Mouse (Mus musculus): ENCODE results near the gene Pdgfa. TPM values are rescaled to one million over a fixed set of nuclear protein-coding genes. Genes with fewer than 3 reads are reported as not detected.
A peak's percentile ranks its signal among the peaks of the same experiment; 100 is the strongest.

Pdgfa gene
- polyA plus RNA-seq, 1 experiment = 91.5 TPM

- H3K4me1 ChIP-seq (ENCODE audit: control insufficient read depth, insufficient read depth, low read length) = peaks cover 14% of the 10 kb centered on the region
- no peak overlapping the region for H3K4me3 ChIP-seq (replicated peaks; ENCODE audit: extremely low read depth, low read depth, low read length)
- TF ChIP-seq CTCF (IDR thresholded peaks at IDR 0.05; ENCODE audit: insufficient read depth, low read length) (no peak), POLR2A (IDR thresholded peaks at IDR 0.05; ENCODE audit: borderline replicate concordance, extremely low read depth, low read depth, low read length) (no peak)
- WGBS = 11% methylated on average over 9 of the region's 9 CpGs
- DNase-seq = peak; percentile 69
Observed at GRCm38 (mm10) chr5:138988764-138989163, 8.4 kb downstream of the Pdgfa start.

GRCm38 (mm10) chr5:138987994-138988393, 9.2 kb downstream of the Pdgfa start:
- peak; percentile 55 for DNase-seq
- Histone ChIP-seq H3K4me3 (replicated peaks; ENCODE audit: extremely low read depth, low read depth, low read length) (no peak overlapping the region), H3K4me1 (ENCODE audit: control insufficient read depth, insufficient read depth, low read length) (peaks cover 14% of the 10 kb centered on the region)
- no peak for TF ChIP-seq CTCF (IDR thresholded peaks at IDR 0.05; ENCODE audit: insufficient read depth, low read length)
- no peak for TF ChIP-seq POLR2A (IDR thresholded peaks at IDR 0.05; ENCODE audit: borderline replicate concordance, extremely low read depth, low read depth, low read length)
- WGBS = 66% methylated on average over 10 of the region's 10 CpGs

- WGBS = 86% methylated on average over 9 of the region's 9 CpGs
Observed at GRCm38 (mm10) chr5:138981921-138982320, 15.2 kb downstream of the Pdgfa start.

DNA sequence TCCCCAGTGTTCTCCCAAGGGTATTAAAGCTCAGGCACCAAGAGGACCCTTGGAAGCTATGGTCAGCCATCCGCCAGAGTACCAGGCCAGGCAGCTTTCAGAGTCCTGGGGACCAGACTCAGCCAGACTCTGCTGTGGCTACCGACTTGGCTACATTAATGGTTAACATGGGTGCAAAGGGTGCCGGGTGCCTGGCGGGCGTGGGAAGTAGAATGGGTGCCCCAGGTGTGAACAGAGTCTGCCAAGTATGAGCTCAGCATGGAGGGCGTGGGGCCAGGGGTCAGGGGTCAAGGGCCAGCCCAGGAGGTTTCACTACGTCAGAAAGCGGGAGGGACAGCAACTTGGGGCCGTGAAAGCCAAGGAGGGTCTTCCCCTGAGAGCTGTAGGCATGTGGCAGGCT, 16.6 kb downstream of the Pdgfa start:
- 63% methylated on average over 9 of the region's 9 CpGs for WGBS
- no peak for DNase-seq
- no peak overlapping the region for H3K4me3 ChIP-seq (replicated peaks; ENCODE audit: extremely low read depth, low read depth, low read length)

More at GRCm38 (mm10) chr5:138981921-138982320, 15.2 kb downstream of the Pdgfa start:
- Histone ChIP-seq H3K4me3 (replicated peaks; ENCODE audit: extremely low read depth, low read depth, low read length) (no peak overlapping the region), H3K4me1 (ENCODE audit: control insufficient read depth, insufficient read depth, low read length) (no peaks in the 10 kb centered on the region; the same call in 1 of the 2 replicates)
- no peak for DNase-seq
- TF ChIP-seq CTCF (IDR thresholded peaks at IDR 0.05; ENCODE audit: insufficient read depth, low read length) (no peak), POLR2A (IDR thresholded peaks at IDR 0.05; ENCODE audit: borderline replicate concordance, extremely low read depth, low read depth, low read length) (no peak)

GRCm38 (mm10) chr5:138979840-138980239, 17.3 kb downstream of the Pdgfa start:
- TF ChIP-seq POLR2A (IDR thresholded peaks at IDR 0.05; ENCODE audit: borderline replicate concordance, extremely low read depth, low read depth, low read length) = no peak
- no peak for TF ChIP-seq CTCF (IDR thresholded peaks at IDR 0.05; ENCODE audit: insufficient read depth, low read length)
- 41% methylated on average over 8 of the region's 8 CpGs for WGBS
- H3K4me3 ChIP-seq (replicated peaks; ENCODE audit: extremely low read depth, low read depth, low read length) = no peak overlapping the region
- peak; percentile 26 for DNase-seq
- no peaks in the 10 kb centered on the region; the same call in 1 of the 2 replicates for H3K4me1 ChIP-seq (ENCODE audit: control insufficient read depth, insufficient read depth, low read length)

More for the DNA sequence above, 16.6 kb downstream of the Pdgfa start:
- TF ChIP-seq POLR2A (IDR thresholded peaks at IDR 0.05; ENCODE audit: borderline replicate concordance, extremely low read depth, low read depth, low read length) (no peak), CTCF (IDR thresholded peaks at IDR 0.05; ENCODE audit: insufficient read depth, low read length) (no peak)
- no peaks in the 10 kb centered on the region; the same call in 1 of the 2 replicates for H3K4me1 ChIP-seq (ENCODE audit: control insufficient read depth, insufficient read depth, low read length)

DNA sequence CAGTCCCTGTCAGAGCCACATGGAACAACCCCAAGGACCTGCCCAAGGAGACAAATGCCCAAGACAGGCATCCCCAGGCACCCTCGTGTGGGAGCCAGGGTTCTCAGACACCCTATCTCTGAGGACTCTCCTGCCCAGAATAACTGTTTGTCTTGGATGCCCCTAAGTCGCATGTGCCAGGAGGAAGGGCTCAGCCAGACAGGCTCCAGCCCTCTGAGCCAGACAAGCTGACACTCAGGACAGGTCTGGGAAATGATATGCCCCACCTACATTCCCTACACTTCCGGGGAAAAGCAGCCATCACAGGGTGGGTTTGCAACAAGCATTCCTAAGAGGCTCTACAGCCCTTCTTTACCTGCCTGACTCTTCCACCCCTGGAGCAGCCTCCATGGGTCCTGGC, 19.4 kb downstream of the Pdgfa start:
- Histone ChIP-seq H3K4me1 (ENCODE audit: control insufficient read depth, insufficient read depth, low read length) (no peaks in the 10 kb centered on the region; the same call in 1 of the 2 replicates), H3K4me3 (replicated peaks; ENCODE audit: extremely low read depth, low read depth, low read length) (no peak overlapping the region)
- TF ChIP-seq POLR2A (IDR thresholded peaks at IDR 0.05; ENCODE audit: borderline replicate concordance, extremely low read depth, low read depth, low read length) (no peak), CTCF (IDR thresholded peaks at IDR 0.05; ENCODE audit: insufficient read depth, low read length) (no peak)
- DNase-seq = peak; percentile 42
- 24% methylated on average over 3 of the region's 3 CpGs for WGBS

- 90% methylated on average over 8 of the region's 8 CpGs for WGBS
Observed at GRCm38 (mm10) chr5:138974911-138975485, 22.2 kb downstream of the Pdgfa start.

DNA sequence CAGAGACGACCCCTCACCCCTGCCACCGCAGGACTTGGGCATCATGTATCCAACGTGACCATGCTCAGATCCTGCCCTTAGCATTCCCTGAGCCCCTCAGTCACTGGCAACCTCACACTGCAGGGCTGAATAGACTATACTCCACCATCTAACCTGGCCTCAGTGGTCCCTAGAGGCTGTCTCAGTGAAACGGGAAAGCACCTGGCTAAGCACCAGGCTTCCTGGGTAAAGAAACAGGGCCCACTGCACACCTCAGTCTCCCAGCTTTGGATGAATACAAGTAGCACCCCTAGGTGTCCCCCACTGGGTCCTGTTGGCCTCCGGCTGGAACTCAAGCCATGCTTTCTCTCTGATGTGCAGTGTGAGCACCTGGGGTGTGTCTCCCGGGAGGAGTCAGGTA, 23.7 kb downstream of the Pdgfa start:
- no peak overlapping the region for H3K4me3 ChIP-seq (replicated peaks; ENCODE audit: extremely low read depth, low read depth, low read length)
- DNase-seq = no peak
- TF ChIP-seq CTCF (IDR thresholded peaks at IDR 0.05; ENCODE audit: insufficient read depth, low read length) = no peak
- no peak for TF ChIP-seq POLR2A (IDR thresholded peaks at IDR 0.05; ENCODE audit: borderline replicate concordance, extremely low read depth, low read depth, low read length)
- H3K4me1 ChIP-seq (ENCODE audit: control insufficient read depth, insufficient read depth, low read length) = peaks cover 13% of the 10 kb centered on the region
- WGBS = 74% methylated on average over 6 of the region's 6 CpGs

More at GRCm38 (mm10) chr5:138974911-138975485, 22.2 kb downstream of the Pdgfa start:
- H3K4me1 ChIP-seq (ENCODE audit: control insufficient read depth, insufficient read depth, low read length) = peaks cover 8% of the 10 kb centered on the region
- DNase-seq = no peak
- no peak for TF ChIP-seq POLR2A (IDR thresholded peaks at IDR 0.05; ENCODE audit: borderline replicate concordance, extremely low read depth, low read depth, low read length)
- H3K4me3 ChIP-seq (replicated peaks; ENCODE audit: extremely low read depth, low read depth, low read length) = no peak overlapping the region

DNA sequence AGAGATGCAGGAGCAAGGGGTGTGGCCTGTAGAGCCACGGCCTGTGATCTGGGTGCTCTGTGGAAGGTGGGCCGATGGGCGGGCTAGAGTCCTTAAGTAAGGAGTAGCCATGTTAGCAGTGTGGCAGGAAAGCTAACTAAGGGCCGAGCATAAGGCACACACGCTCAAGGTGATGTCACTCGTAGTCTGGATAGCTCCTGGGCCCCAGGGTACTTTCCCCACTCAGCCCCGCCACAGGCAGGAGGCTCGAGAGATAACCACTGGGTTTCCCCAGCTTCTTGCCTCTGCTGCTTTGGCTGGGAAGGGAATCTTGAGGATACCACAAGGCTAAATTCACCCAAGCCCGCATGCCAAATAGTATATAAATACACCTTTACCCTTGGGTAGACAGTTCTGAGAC, 25.8 kb downstream of the Pdgfa start:
- DNase-seq = no peak
- no peak overlapping the region for H3K4me3 ChIP-seq (replicated peaks; ENCODE audit: extremely low read depth, low read depth, low read length)
- no peak for TF ChIP-seq CTCF (IDR thresholded peaks at IDR 0.05; ENCODE audit: insufficient read depth, low read length)
- no peak for TF ChIP-seq POLR2A (IDR thresholded peaks at IDR 0.05; ENCODE audit: borderline replicate concordance, extremely low read depth, low read depth, low read length)
- WGBS = 71% methylated on average over 9 of the region's 9 CpGs
- peaks cover 13% of the 10 kb centered on the region for H3K4me1 ChIP-seq (ENCODE audit: control insufficient read depth, insufficient read depth, low read length)

DNA sequence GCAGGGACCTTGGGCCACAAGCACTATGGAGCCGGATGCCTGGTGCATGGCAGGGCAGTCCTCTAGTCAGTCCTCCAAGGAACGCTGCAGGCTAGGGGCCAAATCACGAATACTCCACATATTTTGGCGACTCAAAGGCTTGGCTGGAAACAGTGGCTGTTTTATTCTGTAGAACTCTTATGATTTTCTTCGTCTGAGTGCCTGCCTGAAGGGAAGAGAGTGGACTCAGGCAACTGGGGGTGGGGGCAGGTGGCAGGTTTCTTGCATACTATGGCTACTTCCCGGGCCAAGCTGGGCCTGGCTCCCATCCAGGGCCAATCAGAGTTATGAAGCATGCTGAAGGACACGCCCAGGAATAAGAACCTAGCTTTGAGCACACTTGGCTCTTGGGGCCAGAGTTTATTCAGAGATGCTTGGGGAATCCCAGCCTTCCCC, 27.1 kb downstream of the Pdgfa start:
- Histone ChIP-seq H3K4me1 (ENCODE audit: control insufficient read depth, insufficient read depth, low read length) (peaks cover 17% of the 10 kb centered on the region), H3K4me3 (replicated peaks; ENCODE audit: extremely low read depth, low read depth, low read length) (no peak overlapping the region)
- TF ChIP-seq CTCF (IDR thresholded peaks at IDR 0.05; ENCODE audit: insufficient read depth, low read length) (no peak), POLR2A (IDR thresholded peaks at IDR 0.05; ENCODE audit: borderline replicate concordance, extremely low read depth, low read depth, low read length) (no peak)
- peak; percentile 65 for DNase-seq
- 35% methylated on average over 7 of the region's 7 CpGs for WGBS
